Mouse (Mus musculus) neural tube, embryonic 10.5 days (tissue): ENCODE results near the gene Nlrc3.
"Not testable (repeated sequence)": the region's sequence is repeated elsewhere in the genome, so short reads cannot be mapped to it uniquely, and the experiment has no call there.

Source experiments
- DNase-seq: peaks from one replicate; pipeline ENCODE4 v3.0.0-alpha.2; 2017; ENCODE audit warnings: low spot score; ENCODE audit errors: extremely low spot score

The Nlrc3 gene

GRCm38 (mm10) chr16:3976251-3976671, at the start of gene Nlrc3:
Gene Nlrc3 (minus strand): TSS chr16:3976632.
- DNase-seq: no peak

DNA sequence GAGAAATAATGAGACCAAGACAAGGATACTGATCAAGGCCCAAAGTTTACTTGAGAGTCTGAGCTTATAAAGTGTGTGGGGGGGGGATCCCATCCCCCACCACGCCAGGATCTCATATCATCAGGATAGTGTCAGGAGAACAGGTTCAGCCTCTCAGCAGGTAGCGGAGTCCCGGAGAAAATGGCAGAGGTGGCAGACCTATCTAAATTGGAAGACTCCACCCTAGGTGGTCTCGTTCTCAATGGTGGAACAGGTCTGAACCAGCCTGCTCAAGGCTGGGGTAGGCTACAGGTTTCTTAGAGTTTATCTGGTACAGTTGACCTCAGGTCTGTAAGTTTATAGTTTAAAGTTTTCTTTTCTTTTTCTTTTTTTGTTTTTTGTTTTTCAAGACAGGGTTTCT, 46.3 kb upstream of the Nlrc3 start:
- no peak for DNase-seq

- DNase-seq: no peak
These were observed 44.8 kb upstream of the Nlrc3 start for GRCm38 (mm10) chr16:4021241-4021640.

- DNase-seq: not testable (repeated sequence)
These were observed 41.0 kb upstream of the Nlrc3 start for GRCm38 (mm10) chr16:4017466-4017865.

DNA sequence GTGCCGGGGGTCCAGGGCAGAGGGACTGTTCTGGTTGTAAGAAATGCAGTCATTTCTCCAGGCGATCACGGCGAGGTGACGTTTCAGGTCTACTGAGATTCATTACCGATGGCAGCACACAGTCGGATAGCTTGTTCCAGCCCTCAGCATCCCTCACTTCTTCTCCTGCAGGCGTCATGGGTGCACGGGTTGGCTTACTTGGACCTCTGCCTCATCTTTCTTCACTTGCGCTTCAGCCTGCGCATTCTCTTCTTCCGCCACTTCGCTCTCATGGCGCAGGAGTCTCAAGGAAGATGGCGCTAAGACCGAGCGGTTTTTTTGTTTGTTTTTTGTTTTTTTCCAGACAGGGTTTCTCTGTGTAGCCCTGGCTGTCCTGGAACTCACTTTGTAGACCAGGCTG, 40.4 kb upstream of the Nlrc3 start:
- not testable (repeated sequence) for DNase-seq

DNA sequence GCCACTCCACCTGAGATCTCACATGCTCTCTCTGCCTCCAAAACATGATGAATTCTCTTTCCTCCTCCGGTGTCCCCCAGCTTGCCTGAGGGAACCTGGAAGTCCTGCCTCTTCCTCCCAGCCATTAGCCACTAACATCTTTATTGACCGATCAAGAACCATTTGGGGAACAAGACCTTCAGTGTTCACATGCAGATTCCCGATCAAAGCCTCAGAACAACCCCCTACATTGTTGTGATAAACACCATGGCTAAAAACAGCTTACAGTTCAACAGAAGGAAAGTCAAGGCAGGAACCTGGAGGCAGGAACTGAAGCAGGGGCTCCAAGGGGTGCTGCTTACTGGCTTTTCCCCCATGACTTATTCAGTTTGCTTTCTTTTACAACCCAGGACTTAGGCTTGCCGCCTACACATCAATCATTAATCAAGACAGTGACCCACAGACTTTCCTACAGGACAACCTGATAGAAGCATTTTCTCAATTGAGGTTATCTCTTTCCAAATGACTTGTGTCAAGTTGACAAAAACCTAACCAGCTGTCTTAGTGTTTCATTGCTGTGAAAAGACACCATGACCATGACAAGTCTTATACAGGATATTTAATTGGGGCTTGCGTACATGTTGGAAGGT, 37.7 kb upstream of the Nlrc3 start:
- DNase-seq: no peak

- no peak for DNase-seq
These were observed 36.6 kb upstream of the Nlrc3 start for GRCm38 (mm10) chr16:4012882-4013570.

- DNase-seq: peak; percentile 94
These were observed 27.3 kb upstream of the Nlrc3 start, which contains the start of gene Slx4 for GRCm38 (mm10) chr16:4003489-4004398. Gene Slx4 (minus strand): TSS chr16:4003770.

DNA sequence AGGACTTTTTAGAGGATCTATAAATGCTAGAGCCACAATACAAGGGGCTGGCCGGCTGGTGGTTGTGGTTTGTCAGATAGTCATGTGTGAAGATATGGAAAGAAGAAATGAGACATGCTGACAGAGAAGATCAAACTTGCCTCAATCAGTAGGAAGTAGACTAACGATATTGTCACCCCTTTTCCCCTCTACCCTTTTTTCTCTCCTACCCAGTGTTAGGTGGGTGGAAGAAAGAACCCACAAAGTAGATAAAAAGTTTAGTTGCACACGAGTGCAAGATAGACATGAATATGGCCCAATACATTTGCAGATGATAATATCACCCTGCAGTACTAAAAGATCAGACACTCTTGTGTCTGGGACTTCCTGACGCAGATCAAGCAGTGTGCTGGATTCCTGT, 12.0 kb upstream of the Nlrc3 start:
- DNase-seq: no peak

DNA sequence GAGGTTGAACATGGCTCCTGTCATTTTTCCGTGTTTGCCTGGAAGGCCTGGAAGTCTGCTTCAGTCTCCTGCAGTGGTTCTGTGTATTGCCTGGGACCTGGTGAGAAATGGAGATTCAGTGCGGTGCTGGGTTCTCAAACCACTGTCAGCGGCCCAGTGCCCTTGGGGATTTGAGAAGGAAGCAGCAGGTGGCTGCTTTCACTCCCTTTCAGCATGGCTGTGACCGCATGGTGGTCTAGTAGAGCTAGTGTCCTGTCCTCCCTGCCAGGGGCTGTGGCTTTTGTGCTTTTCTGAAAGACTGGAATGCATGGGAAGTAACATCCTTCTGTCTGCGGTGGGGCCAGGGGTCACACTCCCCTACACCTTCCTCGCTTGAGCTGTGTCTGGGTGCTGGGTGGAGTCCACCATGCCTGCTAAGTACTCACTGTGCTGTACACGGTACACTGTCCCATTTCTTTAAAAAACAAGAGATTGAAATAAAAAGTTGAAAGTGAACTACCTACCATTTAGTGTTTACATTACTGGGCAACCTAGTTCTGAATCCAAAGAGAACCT, 6.8 kb upstream of the Nlrc3 start:
- DNase-seq: no peak

- no peak for DNase-seq
These were observed 5.7 kb upstream of the Nlrc3 start for GRCm38 (mm10) chr16:3982173-3982572.

GRCm38 (mm10) chr16:3976712-3977111, 280 bp upstream of the Nlrc3 start:
- no peak for DNase-seq

- DNase-seq: no peak
These were observed 774 bp downstream of the Nlrc3 start for GRCm38 (mm10) chr16:3975658-3976057.

DNA sequence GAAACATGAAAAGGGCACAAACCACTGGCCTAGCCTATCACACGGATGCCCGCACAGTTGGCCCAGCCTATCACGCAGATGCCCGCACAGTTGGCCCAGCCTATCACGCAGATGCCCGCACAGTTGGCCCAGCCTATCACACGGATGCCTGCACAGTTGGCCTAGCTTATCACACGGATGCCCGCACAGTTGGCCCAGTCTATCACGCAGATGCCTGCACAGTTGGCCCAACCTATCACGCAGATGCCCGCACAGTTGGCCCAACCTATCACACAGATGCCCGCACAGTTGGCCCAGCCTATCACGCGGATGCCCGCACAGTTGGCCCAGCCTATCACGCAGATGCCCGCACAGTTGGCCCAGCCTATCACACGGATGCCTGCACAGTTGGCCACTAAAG, 2.0 kb downstream of the Nlrc3 start:
- DNase-seq: not testable (repeated sequence)

DNA sequence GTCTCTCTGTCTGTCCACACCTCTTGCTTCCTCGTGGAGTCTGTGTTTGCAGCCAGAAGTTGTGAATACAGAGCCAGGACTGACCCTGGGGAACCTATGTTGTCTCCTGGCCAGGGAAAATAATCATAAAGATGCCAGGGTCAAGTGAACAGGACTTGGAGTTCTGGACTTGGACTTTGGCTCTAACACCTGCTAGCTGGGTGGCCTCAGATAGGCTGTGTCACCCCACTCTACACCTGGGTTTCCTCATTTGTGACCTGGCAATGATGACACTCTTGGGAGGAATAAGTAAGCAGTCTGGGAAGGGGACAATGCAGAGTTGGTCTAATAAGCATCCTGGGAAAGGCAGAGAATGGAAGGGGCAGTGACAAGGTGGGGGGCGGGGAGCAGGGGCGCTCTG, 10.9 kb downstream of the Nlrc3 start:
- DNase-seq: no peak

GRCm38 (mm10) chr16:3964990-3965389, 11.4 kb downstream of the Nlrc3 start:
- DNase-seq: no peak

DNA sequence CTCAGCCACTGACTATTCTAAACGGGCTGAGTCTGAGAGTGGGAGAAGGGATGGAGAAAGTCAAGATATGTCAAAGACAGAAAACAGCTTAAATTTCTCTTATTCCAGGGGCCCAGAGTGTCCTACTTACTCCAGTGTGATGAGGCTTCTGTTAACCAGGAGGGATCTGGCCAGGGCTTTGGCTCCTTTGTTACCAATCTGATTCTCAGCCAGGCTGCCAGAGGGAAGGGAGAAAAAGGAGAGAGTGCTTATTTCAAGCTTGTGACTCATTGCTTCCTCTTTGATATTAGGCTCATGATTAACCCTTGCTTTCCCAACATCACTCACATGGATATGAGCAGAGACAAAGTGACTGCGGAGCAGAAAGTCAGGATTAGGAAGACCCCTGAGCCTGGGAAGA, 17.2 kb downstream of the Nlrc3 start:
- no peak for DNase-seq

GRCm38 (mm10) chr16:3956369-3956768, 20.1 kb downstream of the Nlrc3 start:
- no peak for DNase-seq

- DNase-seq: no peak
These were observed 25.3 kb downstream of the Nlrc3 start for GRCm38 (mm10) chr16:3951141-3951540.

- DNase-seq: no peak
These were observed 41.7 kb downstream of the Nlrc3 start for GRCm38 (mm10) chr16:3934701-3935100.

DNA sequence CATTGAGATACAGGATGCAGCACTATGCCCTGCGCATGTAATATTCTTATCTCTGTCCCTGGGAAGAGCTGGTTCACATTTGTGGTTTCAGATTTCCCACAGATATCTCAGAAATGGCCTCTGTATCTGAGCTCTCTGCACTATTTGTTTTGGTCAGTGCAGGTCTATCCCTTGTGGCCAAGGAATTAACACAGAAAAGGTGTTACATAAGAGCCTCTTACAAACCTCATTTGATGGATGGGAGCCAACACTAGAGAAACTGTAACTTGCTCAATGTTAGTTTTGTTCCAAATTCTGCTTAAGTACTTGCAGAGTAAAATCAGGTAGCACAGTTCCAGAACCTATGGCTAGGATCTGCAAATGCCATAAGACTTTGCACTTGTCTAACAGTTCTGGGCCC, 42.3 kb downstream of the Nlrc3 start:
- DNase-seq: no peak

- no peak for DNase-seq
These were observed 42.9 kb downstream of the Nlrc3 start for GRCm38 (mm10) chr16:3933536-3933935.
